Mouse (Mus musculus) cerebellum, postnatal 14 days (tissue): ENCODE measurements around the gene Nnmt.

ENCODE experiments used
- DNase-seq, 2 experiments: peaks; one replicate each; pipeline ENCODE4 v3.0.0; 2021; ENCODE audit warnings: mixed read lengths in 2 of 2

Gene Nnmt

DNA sequence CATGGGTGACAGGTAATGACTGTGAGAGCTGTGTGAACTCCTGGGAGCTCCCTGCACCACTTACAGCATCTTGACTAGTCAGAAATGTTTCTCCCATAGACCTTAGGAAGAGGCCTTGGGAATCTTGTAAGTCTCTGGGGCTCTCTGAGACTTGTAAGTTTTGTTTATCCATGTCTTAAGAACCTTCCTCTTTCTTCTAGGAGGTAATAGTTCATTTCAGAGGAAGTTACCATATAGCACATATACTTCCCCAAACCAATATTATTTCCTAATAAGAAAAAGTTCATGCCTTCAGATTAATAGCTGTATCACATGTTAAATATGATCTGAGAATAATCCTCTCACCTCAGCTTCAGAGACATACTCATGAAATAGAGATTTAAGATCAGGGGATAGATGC lies 57.7 kb downstream of the Nnmt start:
- no peak for DNase-seq
